Mouse (Mus musculus): Measurements from ENCODE around the gene Clasp2.
"Not testable (repeated sequence)": the region's sequence is repeated elsewhere in the genome, so short reads cannot be mapped to it uniquely, and the experiment has no call there.

The Clasp2 gene

DNA sequence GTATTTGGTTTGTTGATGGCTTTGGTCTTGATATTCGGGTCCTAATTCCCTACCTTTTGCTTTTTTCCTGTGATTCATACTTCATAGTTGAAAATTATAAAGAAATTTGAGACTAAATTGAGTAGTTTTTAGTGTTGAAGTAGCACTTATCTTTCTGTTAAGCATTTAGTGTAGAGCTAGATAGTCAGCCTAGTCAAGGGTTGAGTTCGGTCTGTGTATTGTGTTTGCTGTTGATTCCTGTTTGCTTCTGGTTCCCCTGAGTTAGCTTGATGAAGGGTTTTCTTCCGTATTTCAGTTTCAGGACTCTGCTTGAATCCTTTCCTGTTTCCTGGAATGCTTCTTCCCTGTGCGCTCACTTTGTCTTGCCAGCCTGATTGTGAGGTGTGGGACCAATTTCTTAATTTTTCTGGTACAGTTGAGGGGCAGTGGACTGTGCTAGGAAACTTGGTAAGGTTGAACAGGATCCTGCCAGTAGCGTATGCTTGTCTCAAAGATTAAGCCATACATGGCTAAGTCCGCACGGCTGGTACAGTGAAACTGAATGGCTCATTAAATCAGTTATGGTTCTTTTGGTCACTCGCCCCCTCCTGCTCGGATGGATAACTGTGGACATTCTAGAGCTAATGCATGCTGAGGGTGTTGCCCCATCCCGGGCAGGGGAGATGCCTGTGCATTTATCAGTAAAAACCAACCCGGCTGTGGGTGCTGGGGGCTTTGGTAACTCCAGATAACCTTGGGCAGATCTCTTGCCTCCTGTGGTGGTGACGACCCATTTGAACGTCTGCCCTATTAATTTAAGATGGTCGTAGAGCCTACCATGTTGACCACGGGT lies 14.8 kb downstream of the Clasp2 start:
- DNase-seq (ENCODE audit: extremely low spot score, low read depth, low spot score): no peak

DNA sequence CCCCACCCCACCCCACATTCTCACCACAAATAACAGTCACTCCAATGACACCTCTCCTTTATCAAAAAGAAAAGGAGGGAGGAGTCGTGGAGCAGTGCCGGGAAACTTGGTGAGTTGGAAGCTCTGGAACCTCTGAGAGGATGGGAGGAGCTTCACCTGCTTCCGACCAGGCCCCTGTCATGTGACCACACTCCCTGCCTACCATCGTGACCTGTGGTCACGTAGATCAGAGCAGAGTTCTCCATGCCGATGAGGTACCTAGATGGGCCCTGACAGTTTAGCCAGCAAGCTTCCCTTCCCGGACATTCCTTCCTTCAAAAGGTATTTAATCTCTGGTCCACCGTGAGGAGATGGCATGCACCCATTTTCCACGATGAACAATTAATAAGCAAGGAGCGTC lies 17.2 kb downstream of the Clasp2 start:
- no peak for DNase-seq (ENCODE audit: extremely low spot score, low read depth, low spot score)

DNA sequence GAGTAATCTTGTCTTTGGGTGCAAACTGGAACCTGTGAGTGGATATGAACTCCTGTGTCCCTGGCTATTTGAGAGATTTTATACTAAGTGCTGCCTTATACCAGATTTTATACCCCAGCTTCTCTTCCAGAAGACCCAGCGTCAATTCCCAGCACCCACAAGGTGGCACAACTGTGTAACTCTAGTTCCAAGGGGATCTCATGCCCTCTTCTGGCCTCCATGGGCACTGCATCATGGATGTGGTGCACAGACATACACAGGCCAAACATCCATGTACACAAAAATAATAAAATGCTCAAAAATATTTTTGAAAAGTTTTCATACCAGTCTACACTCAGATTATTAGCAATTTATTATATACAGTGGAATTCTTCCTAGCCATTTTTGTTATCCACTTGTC lies 18.4 kb downstream of the Clasp2 start:
- no peak for DNase-seq (ENCODE audit: extremely low spot score, low read depth, low spot score)

DNA sequence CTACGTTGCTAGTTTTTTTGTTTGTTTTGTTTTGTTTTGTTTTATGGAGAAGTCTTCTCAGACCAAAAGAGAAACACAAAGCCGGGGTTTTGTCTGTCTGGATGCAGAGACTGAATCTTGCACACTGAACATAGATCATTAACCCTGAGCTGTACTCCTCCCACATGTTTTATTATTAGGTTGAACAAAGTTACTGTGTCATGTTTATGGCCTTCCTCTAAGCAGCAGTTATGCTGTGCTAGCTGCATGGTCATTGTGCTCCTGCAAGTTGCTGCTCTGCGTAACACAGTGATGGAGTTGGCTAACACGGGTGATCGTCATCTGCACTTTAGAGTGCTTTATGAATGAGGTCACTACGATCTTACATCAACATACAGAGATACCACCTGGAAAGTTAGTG lies 21.1 kb downstream of the Clasp2 start:
- no peak for DNase-seq (ENCODE audit: extremely low spot score, low read depth, low spot score)

DNA sequence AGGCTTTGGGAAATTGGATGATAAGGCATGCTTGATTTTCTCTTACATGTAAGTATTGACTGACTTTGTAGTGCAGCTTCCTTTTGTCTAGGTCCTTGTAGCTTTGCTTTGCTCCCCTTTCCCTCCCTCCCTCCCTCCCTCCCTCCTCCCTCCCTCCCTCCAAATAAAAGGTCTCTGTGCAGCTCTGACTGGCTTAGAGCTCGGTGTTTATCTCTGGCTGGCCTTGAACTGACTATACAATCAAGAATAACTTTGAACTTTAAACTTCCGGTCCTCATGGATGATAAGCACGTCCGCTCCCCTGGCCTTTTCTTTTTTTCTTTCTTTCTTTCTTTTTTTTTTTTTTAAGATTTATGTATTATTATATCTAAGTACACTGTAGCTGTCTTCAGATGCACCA lies 21.9 kb downstream of the Clasp2 start:
- no peak for DNase-seq (ENCODE audit: extremely low spot score, low read depth, low spot score)

DNA sequence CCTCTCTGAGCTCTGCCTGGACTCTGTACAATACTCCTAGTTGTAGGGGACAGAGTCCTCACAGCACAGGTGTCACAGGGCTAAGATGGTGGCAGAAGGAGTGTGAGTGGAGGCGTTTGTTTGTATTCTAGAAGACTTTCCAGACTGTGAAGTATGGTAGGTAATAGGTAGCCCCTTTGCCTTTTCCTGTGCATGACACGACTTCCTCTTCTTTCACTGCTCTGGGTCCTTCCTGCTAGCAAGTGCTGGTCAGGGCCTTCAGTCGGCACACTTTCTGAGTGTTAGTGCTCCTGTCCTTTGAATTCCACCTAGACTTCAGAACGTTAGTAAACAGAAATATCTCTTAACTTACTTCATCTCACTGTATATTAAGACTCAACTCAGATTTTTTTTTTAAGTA lies 29.4 kb downstream of the Clasp2 start:
- DNase-seq (ENCODE audit: extremely low spot score, low read depth, low spot score): no peak

DNA sequence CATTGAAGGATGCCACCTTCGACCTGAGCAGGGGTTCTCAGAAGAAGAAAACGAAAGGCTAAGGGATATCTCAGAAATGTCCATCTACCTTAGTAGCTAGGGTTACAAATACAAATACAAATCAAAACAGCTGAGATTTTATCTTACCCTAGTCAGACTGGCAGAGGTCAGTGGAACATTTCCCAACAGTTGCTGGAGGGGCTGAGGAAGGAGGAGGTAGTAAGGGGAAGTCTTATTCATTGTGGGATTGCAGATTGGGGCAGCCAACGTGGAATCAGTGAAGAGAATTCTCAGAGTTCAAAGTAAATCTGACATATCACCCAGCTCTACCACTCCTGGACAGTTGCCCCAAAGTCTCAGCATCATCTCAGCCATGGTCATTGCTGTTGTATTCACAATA lies 39.6 kb downstream of the Clasp2 start:
- no peak for DNase-seq (ENCODE audit: extremely low spot score, low read depth, low spot score)

DNA sequence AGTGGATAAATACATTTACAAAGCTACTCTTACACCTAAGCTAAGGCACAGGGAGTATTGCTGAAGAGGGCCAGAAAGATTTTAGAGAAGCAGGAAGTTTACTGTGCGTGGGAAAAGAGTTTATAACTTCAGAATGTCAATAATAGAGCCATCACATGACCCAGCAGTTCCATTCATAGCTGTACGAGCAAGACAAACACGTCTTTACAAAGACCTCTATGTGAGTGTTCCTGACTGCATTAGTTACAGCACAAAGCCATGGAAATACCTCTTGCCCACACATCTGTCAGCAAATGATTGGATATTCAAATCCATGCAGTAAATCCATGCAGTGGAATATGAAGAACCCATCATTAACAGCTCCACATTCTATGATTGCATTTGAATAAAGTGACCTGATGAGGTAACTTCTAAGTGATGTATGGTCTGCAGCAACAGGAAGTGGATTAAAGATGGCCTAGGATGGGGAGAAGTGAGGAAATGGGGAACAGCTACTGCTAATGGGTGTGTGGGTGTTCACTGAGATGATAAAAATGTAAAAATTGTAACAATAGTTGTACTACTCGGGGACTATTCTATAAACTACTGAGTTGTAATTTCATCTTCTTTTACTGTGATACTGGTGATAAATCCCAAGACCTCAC lies 41.2 kb downstream of the Clasp2 start:
- no peak for DNase-seq (ENCODE audit: extremely low spot score, low read depth, low spot score)

DNA sequence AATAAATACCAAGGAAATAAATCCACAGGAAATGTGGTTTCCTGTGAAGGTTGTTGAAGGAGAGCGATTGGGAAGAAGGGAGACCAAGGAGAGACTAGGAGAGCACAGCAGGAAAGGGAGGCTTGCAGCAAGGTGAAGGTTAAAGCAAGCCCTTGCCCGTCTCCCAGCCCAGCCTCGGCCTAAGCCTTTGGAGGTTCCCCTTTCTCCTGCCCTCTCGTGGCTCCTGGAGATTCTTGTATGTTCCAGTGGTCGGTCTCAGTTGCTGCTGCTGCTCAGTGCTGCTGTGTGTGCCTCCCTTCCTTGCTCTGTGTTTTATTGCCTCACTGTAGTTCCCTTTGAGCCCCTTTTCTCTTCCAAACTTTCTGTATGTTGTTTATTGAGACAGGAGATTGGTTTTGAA lies 42.4 kb downstream of the Clasp2 start:
- DNase-seq (ENCODE audit: extremely low spot score, low read depth, low spot score): no peak

DNA sequence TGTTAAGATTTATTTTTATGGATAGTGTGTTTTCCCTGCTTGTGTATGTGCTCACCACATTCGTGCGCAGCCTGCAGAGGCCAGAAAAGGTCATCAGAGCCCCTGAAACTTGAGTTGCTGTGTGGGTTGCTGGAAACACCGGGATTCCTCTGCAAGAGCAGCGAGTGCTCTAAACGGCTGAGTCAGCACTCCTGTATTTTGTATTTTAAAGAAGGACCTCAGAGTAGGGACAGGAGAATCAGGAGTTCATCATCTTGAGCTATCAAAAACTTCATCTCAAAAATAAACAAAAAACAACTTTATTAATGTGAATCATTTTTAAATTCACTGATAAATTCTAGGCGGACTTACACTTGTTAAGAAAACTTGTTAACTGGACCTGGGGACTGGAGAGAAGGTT lies 48.0 kb downstream of the Clasp2 start:
- DNase-seq (ENCODE audit: extremely low spot score, low read depth, low spot score): not testable (repeated sequence)

DNA sequence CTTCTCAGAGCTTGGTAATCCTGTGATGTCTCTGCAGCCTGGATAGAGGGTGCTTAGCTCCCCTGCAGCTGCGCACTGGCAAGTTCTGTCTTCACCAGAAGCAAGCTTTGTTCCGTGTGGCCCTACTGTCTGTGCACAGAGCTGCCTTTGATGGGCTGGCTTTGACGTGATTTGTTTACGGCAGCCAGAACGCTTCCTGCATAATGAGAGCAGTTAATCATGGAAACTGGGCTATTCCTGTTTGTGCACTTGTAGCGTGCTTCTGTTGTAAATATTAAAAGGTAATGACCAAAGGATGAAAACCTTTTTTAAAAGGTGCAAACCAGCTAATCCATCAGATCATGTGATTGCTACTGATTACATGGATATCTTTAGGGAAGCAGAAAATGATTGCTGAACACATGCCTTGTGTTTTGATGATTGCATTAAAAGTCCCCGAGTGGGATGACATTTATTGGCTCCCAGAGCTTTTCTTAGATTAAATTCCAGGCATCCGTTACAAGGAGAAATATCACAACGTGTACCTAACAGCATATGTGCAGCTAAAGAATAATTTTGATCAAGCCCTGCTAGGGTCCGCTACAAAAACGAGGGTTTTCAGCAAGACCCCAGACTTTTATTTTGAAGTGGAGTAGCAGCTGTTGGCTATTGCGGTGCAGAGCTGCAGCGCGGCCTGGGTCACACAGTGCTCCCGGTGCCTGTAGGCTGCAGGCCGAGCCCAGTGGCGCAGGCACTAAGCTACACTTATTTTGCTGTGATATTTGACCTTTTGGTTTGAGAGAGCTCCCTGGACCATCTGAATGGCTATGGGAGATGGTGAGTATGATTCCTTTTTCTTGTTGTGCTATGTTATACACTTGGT lies 51.6 kb downstream of the Clasp2 start:
- DNase-seq (ENCODE audit: extremely low spot score, low read depth, low spot score): peak; percentile 70

DNA sequence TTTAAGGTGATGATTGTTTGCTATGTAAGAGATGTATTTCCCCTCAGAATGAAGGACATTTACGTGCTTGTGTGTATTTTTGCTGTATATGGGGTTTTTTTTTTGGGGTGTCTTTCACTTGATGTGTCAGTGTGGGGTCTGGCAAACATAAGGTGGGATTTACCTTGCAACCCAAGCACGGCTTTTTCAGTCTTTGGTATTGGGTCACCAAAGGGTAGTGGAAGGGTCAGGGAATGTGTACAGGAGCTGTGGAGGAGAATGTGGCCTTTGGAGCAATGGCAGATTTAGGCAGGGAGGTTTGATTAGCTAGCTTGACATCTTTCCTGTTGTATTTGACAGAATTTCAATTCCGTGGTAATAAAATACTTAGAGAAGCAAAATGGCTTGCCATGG lies 52.2 kb downstream of the Clasp2 start:
- no peak for DNase-seq (ENCODE audit: extremely low spot score, low read depth, low spot score)

DNA sequence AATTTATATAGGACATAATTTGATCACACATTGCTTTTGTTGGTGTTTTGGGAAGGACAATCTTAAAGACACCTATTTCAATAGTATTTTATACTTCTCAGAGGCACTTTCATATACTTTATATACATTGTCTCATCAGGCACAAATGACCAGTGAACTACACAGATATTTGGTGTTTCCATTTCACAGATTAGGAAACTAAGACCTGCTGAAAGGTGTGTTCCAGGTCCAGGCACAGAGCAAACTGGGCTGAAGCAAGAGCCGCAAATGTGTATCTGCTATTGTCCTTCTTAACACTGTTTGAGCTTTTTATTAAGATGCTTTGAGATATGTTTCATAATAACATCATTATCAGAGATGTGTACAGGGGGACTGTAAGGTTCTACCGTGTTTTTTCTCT lies 52.7 kb downstream of the Clasp2 start:
- no peak for DNase-seq (ENCODE audit: extremely low spot score, low read depth, low spot score)

DNA sequence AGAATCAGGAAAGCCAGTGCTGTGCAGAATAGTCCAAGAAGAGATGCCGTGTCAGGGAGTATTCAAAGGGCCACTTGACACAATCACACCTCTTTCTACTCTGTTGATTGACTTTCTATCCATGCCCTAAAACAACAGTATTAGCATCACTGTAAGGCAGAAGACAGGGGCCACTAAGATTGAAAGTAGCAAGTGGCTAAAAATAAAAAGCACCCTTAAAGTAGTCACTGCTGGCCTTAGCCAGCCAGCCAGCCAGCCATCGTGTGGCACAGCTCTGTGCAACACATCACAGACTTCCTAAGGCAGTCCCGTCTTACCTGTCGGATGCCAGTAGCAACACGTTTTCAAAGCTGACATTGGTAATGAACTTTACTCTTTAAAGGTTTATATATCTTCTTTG lies 55.9 kb downstream of the Clasp2 start:
- DNase-seq (ENCODE audit: extremely low spot score, low read depth, low spot score): no peak

DNA sequence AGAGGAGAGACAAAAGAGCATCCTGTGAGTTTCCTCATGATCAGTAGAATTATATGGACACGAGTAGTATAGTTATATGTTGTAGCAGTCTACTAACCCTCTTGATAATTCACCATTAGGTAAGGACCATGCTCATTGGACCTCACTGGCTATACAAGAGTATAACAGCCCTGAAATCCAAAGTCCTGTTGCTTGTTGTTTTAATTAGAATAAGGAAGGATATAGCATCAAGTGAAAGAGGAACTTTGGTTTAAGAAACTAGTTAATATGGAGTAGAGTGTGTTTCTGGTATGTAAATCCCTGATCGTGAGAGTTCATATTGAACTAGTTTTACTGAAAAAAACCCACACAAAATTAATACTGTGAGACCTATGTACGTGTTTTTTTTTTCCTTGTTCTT lies 59.4 kb downstream of the Clasp2 start:
- no peak for DNase-seq (ENCODE audit: extremely low spot score, low read depth, low spot score)

DNA sequence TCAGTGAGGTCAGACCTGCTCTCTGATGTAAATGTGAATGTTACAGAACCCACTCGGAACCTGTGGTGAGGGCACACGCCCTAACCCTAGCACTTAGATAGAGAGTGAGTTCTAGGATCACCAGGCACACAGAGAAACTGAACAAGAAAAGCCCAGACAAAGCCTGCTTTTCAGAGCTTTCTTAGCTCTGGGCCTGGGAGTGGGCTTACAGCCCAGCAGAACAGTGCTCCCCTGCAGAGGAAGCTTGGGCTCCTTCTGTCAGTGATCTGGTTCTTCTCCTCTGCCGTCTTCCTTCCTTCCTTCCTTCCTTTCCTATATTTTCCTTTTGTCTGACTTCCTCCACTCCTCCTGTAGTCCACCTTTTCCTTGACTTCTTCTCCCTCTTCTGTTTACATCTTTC lies 61.5 kb downstream of the Clasp2 start:
- DNase-seq (ENCODE audit: extremely low spot score, low read depth, low spot score): no peak

DNA sequence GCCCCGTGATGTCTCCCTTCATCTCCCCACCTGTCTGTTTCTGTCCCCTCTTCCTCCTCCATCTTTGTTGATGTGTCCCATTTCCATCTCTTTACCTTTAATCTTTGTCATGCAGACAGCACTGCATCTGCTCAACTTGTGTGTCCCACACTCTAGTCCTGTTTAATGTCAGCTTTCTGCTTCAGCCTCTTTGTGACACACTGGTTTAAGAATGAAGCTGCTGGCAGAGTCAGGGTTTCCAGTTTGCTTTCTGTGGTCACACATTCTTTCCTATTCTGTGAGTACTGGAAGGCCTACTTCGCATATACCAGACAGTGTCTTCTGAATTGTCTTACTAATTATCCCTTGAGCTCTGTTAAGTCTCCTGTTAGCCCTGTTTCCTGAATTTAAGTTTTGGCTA lies 62.5 kb downstream of the Clasp2 start:
- DNase-seq (ENCODE audit: extremely low spot score, low read depth, low spot score): no peak

DNA sequence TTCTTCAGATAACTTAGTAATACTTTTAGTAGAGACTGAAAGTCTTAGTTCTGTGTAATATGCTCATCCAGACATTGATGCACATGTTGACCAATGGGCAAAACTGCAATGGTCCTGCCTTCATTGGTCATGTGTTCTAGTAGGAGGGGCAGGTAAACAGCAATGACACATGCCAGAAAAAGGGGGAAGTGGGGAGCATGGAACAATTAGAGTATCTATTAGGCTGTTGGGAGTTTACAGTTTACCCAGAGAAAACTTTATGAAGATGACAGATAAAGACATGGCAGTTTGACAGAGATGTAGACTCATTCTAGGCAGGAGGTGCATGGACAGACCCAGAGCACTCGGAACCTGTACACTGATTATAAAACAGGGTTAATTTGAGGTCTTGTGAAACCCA lies 64.1 kb downstream of the Clasp2 start:
- no peak for DNase-seq (ENCODE audit: extremely low spot score, low read depth, low spot score)

DNA sequence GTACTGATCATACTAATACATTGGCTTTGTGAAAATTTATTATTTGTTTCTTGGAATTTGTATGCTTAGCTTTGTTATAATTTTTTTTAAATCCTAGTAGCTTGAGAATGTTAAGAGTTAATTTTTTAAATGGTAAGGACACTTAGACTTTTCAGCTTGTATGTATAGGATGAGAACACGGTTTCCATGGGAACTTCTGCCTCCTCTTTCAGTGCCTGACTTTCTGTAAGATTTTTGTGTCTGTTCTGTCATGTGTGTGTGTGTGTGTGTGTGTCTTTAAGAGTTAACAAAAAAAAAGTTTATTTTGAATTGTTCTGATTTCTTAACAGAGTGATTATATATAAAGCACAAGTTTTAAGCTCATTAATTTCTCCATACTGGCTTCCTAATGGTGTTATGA lies 70.1 kb downstream of the Clasp2 start:
- no peak for DNase-seq (ENCODE audit: extremely low spot score, low read depth, low spot score)

DNA sequence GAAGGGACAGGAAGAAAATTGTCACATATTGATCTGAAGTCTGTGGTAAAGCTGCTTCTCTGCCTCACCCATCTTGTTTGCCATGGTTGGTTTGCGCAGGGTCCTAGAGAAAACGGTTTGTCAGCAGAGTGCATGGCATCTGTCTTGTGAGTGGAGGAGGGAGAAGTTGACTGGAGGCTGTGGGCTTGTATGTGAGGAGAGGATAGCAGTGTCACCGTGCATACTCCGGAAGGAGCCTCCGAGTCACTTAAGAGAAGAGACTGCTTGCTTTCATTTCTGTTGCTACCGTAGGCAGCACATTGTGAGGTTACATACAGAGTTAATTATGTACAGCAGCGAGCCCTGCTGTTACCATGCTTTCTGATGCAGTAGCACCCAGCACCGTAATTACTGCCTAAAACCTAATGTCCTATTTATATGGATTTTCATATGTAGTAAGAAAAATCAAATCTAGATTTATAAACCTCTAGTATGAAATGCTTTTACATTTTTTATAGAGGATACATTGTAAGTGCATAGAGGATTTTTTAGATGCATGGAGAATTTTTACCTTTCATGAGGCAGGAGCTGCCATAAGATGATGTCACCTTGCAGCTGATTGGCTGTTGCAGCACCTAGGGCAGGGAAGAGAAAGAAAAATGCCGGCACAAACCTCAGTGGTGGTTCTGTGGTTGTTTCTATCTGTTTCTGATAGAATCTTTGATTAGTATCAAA lies 70.8 kb downstream of the Clasp2 start:
- no peak for DNase-seq (ENCODE audit: extremely low spot score, low read depth, low spot score)

DNA sequence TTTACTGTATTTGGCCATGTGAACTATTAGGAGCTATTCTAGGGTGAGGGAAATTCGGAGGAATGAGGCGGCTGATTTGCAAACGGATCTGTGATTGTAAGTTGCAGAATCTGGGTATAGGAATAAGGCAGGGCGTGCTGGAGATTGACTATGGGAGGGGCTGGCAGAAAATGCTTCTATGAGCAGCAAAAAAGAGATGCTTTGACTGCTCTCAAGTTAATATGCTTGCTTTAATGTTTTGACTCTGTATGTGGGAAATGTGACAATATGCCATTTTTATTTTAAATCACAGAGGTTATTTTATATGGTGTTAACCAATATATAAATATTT lies 71.4 kb downstream of the Clasp2 start:
- DNase-seq (ENCODE audit: extremely low spot score, low read depth, low spot score): no peak
